Mouse (Mus musculus): Measurements from ENCODE around the gene Ak3. TPM values are rescaled to one million over a fixed set of nuclear protein-coding genes. Genes with fewer than 3 reads are reported as not detected.
"Not testable (repeated sequence)": the region's sequence is repeated elsewhere in the genome, so short reads cannot be mapped to it uniquely, and the experiment has no call there.

The Ak3 gene
- polyA plus RNA-seq, 1 experiment: 18.4 TPM

DNA sequence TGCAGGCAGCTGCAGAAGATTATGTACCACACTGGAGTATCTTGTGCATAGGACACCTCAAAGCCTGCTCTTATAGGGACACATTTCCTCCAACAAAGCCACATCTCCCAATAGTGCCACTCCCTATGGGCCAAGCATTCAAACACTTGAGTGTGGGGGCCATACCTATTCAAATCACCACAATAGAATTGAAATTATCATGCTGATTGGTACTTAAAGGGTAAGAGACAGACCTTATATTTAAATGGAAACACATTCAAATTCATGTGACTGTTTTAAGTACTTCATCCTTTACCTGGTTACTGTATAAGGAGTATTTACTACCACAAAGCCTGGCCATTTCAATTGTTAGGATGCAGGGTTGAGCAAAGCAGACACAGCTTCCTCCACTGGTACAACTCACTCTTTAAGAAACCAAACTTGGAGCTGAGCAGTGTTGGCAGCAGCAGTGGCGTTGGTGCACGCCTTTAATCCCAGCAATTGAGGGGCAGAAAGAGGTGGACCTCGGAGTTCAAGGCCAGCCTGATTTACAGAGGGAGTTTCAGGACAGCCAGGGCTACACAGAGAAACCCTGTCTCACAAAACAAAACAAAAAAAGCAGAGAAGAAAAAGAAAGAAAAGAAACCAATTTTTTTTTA is 39.6 kb downstream of the Ak3 start:
- no peak for TF ChIP-seq POLR2A (IDR thresholded peaks at IDR 0.05; ENCODE audit: low read depth, low read length)
- TF ChIP-seq CTCF (IDR thresholded peaks at IDR 0.05; ENCODE audit: extremely low read depth, insufficient read depth, insufficient read length, insufficient replicate concordance): no peak

DNA sequence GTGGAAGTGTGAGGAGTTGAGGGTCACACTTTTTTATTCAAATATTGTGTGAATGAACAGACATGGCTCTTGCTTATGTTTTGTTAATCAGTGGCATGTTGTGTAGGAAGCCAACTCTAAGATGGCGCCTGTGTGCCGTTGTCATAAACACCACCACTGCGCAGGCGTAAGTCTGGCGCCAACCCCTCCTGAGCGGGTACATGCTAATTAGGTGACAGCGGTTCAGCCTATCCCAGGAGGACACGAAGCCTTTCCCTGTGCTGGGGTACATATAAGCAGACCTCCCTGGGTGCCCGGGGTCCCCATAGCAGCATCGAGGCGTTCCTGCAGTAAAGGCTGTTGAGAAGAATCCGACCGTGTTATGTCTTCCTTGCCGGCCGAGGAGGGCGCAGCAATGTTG is 47.4 kb downstream of the Ak3 start:
- H3K4me1 ChIP-seq (ENCODE audit: control insufficient read depth, insufficient read depth, insufficient read length); DNase-seq (ENCODE audit: low read depth in 1 of 2, low spot score in 2 of 2); H3K4me3 ChIP-seq (ENCODE audit: extremely low read depth, insufficient read depth, insufficient read length); H3K27ac ChIP-seq (ENCODE audit: insufficient read depth, low read length); H3K27me3 ChIP-seq (ENCODE audit: control insufficient read depth, insufficient read depth, low read length): not testable (repeated sequence)
- 99% methylated on average over 16 of the region's 16 CpGs for WGBS
- H3K36me3 ChIP-seq (ENCODE audit: control insufficient read depth, insufficient read depth, low read length): peaks cover 14% of the 10 kb centered on the region

More for the DNA sequence above, 39.6 kb downstream of the Ak3 start:
- 88% methylated on average over 3 of the region's 3 CpGs for WGBS
- no peaks in the 10 kb centered on the region for H3K27me3 ChIP-seq (ENCODE audit: control insufficient read depth, insufficient read depth, low read length)
- DNase-seq (ENCODE audit: low read depth in 1 of 2, low spot score in 2 of 2): no peak
- peaks cover 17% of the 10 kb centered on the region for H3K36me3 ChIP-seq (ENCODE audit: control insufficient read depth, insufficient read depth, low read length)
- no peak overlapping the region for H3K27ac ChIP-seq (ENCODE audit: insufficient read depth, low read length)
- H3K4me3 ChIP-seq (ENCODE audit: extremely low read depth, insufficient read depth, insufficient read length): no peak overlapping the region
- H3K4me1 ChIP-seq (ENCODE audit: control insufficient read depth, insufficient read depth, insufficient read length): no peaks in the 10 kb centered on the region

DNA sequence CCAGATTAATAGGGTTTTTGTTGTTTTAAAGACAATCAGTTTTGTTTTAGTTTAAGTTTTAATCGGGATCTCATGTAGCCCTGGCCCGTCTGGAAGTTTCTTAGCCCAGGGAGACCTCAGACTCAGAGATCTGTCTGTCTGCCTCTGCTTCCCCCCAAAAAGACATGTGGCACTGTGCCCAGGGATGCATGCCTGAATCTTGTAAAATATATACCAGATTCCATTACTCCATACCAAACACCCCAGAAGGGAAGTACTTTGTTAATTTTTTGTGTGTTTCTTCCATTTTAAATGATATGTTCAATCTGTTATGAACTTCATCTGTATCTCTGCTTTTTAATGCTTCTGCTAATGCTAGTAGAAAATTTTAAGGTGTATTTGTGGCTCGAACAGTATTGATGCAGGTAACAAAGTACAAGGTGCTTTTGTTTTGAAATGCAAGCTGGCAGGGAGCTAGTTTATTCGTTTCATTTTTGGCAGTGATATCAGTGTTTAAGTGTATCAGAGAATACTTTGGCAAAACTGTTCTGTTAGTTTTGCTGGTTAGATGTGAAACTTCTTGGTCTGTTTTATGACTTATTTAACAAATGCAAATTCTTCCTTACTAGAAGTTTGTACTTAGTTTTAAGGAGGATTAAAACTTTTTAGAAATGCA is 49.7 kb downstream of the Ak3 start:
- WGBS: 87% methylated on average over 4 of the region's 4 CpGs
- Histone ChIP-seq H3K4me3 (ENCODE audit: extremely low read depth, insufficient read depth, insufficient read length) (no peak overlapping the region), H3K36me3 (ENCODE audit: control insufficient read depth, insufficient read depth, low read length) (peaks cover 21% of the 10 kb centered on the region), H3K27me3 (ENCODE audit: control insufficient read depth, insufficient read depth, low read length) (no peaks in the 10 kb centered on the region), H3K27ac (ENCODE audit: insufficient read depth, low read length) (no peak overlapping the region), H3K4me1 (ENCODE audit: control insufficient read depth, insufficient read depth, insufficient read length) (no peaks in the 10 kb centered on the region)
- no peak for DNase-seq (ENCODE audit: low read depth in 1 of 2, low spot score in 2 of 2)
- TF ChIP-seq CTCF (IDR thresholded peaks at IDR 0.05; ENCODE audit: extremely low read depth, insufficient read depth, insufficient read length, insufficient replicate concordance): no peak

DNA sequence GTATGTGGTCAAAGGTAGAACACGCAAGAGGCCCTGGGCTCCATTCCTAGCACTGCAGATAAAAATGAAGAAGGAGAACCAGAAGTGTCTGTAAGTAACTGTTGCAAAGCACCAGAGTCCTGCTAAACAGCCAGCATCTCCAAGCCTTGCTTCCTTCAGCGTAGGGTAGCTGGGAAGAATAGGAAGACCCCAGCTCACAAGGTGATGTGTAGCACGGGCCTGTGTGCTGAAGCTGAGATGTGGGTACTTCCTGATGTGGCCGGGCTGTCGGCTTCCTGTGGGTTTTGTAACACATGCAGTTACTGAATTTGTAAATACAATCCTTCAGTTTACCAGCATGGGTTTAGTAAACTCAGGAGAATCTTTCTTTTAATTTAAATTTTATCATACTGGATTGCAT is 52.4 kb downstream of the Ak3 start:
- Histone ChIP-seq H3K4me1 (ENCODE audit: control insufficient read depth, insufficient read depth, insufficient read length) (peaks cover 3% of the 10 kb centered on the region; the same call in 1 of the 2 replicates), H3K27me3 (ENCODE audit: control insufficient read depth, insufficient read depth, low read length) (no peaks in the 10 kb centered on the region), H3K4me3 (ENCODE audit: extremely low read depth, insufficient read depth, insufficient read length) (no peak overlapping the region), H3K27ac (ENCODE audit: insufficient read depth, low read length) (no peak overlapping the region), H3K36me3 (ENCODE audit: control insufficient read depth, insufficient read depth, low read length) (peaks cover 13% of the 10 kb centered on the region)
- 44% methylated on average over 5 of the region's 5 CpGs for WGBS
- no peak for DNase-seq (ENCODE audit: low read depth in 1 of 2, low spot score in 2 of 2)
- no peak for TF ChIP-seq POLR2A (IDR thresholded peaks at IDR 0.05; ENCODE audit: low read depth, low read length)
- TF ChIP-seq CTCF (IDR thresholded peaks at IDR 0.05; ENCODE audit: extremely low read depth, insufficient read depth, insufficient read length, insufficient replicate concordance): no peak

DNA sequence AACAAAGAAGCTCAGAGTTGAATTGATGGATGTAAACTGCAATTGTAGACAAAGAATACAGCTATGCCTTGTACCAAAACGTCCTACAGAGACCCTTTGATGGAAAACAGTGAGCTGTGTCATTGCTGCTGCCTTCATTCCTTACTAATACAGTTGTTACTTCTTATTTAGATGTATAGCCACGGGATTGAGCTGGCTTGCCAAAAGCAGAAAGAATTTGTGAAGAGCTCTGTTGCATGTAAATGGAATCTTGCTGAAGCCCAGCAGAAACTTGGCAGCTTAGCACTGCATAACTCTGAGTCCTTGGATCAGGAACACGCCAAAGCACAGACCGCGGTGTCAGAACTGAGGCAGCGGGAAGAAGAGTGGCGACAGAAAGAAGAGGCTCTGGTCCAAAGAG is 52.9 kb downstream of the Ak3 start:
- Histone ChIP-seq H3K4me3 (ENCODE audit: extremely low read depth, insufficient read depth, insufficient read length) (no peak overlapping the region), H3K27ac (ENCODE audit: insufficient read depth, low read length) (no peak overlapping the region), H3K36me3 (ENCODE audit: control insufficient read depth, insufficient read depth, low read length) (peaks cover 12% of the 10 kb centered on the region), H3K4me1 (ENCODE audit: control insufficient read depth, insufficient read depth, insufficient read length) (peaks cover 3% of the 10 kb centered on the region; the same call in 1 of the 2 replicates), H3K27me3 (ENCODE audit: control insufficient read depth, insufficient read depth, low read length) (no peaks in the 10 kb centered on the region)
- WGBS: 86% methylated on average over 7 of the region's 7 CpGs
- DNase-seq (ENCODE audit: low read depth in 1 of 2, low spot score in 2 of 2): no peak
- TF ChIP-seq POLR2A (IDR thresholded peaks at IDR 0.05; ENCODE audit: low read depth, low read length): no peak
- no peak for TF ChIP-seq CTCF (IDR thresholded peaks at IDR 0.05; ENCODE audit: extremely low read depth, insufficient read depth, insufficient read length, insufficient replicate concordance)

DNA sequence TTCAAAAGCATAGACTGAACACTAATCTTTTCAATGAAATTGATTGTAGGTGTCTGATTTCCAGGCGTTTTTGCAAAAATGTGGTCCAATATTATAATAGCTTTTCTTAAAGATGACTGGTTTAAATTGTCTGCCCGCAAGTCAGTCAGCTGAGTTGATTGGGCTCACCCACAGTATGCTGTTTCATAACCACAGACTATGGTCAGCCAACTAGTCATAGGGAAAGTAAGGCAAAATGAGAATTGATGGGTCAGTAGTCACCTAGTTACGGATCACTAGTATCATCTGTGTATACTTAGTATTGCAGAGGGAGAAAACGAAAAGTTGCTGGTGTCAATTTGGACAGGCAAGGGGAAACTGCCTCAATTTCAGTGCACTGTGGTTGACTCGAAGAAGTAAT is 56.4 kb downstream of the Ak3 start:
- H3K27ac ChIP-seq (ENCODE audit: insufficient read depth, low read length): no peak overlapping the region
- TF ChIP-seq POLR2A (IDR thresholded peaks at IDR 0.05; ENCODE audit: low read depth, low read length): no peak
- no peak for TF ChIP-seq CTCF (IDR thresholded peaks at IDR 0.05; ENCODE audit: extremely low read depth, insufficient read depth, insufficient read length, insufficient replicate concordance)
- H3K36me3 ChIP-seq (ENCODE audit: control insufficient read depth, insufficient read depth, low read length): peaks cover 8% of the 10 kb centered on the region
- H3K27me3 ChIP-seq (ENCODE audit: control insufficient read depth, insufficient read depth, low read length): no peaks in the 10 kb centered on the region
- H3K4me3 ChIP-seq (ENCODE audit: extremely low read depth, insufficient read depth, insufficient read length): peak overlapping the region; percentile 80
- no peak for DNase-seq (ENCODE audit: low read depth in 1 of 2, low spot score in 2 of 2)
- H3K4me1 ChIP-seq (ENCODE audit: control insufficient read depth, insufficient read depth, insufficient read length): peaks cover 7% of the 10 kb centered on the region; the same call in 1 of the 2 replicates
- WGBS: 63% methylated on average over 5 of the region's 5 CpGs

DNA sequence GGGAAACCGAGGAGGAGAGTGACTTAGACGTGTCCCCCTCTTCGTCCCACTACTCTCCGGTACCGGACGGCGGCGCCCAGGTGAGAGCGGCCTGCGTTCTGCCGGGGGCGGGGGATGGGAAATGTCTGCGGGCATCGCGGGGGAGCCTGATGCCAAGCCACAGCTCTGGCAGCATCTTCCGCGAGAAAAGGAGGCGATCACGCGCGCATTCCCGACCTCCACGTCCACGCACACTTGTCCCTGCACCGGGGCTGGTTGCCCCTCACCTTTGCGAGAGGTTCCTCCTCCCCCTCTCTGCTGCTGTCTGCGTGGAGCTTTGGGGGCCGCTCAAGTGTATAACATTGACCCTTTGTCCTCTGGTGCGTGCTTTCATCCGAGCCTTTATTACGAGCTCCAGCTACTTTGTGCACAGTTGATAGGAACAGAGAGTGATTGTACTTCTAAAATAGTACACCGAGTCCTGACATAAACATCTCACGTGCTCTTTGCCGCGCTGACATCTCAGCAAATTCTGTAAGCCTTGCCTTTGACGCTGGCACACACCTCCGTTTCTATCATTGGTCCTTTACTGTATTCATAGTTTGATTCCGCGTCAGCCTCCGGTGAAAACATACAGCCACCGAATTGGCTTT is 57.1 kb downstream of the Ak3 start:
- Histone ChIP-seq H3K4me1 (ENCODE audit: control insufficient read depth, insufficient read depth, insufficient read length) (peaks cover 7% of the 10 kb centered on the region; the same call in 1 of the 2 replicates), H3K36me3 (ENCODE audit: control insufficient read depth, insufficient read depth, low read length) (peaks cover 7% of the 10 kb centered on the region), H3K4me3 (ENCODE audit: extremely low read depth, insufficient read depth, insufficient read length) (peak overlapping the region; percentile 80), H3K27me3 (ENCODE audit: control insufficient read depth, insufficient read depth, low read length) (no peaks in the 10 kb centered on the region), H3K27ac (ENCODE audit: insufficient read depth, low read length) (peak overlapping the region; percentile 75)
- WGBS: under 1% methylated on average over 41 of the region's 41 CpGs
- TF ChIP-seq CTCF (IDR thresholded peaks at IDR 0.05; ENCODE audit: extremely low read depth, insufficient read depth, insufficient read length, insufficient replicate concordance) (no peak), POLR2A (IDR thresholded peaks at IDR 0.05; ENCODE audit: low read depth, low read length) (no peak)
- peak in 1 of 2 experiments; percentile 1 for DNase-seq (ENCODE audit: low read depth in 1 of 2, low spot score in 2 of 2)
